Mouse (Mus musculus) heart, embryonic 11.5 days (tissue): Measurements from ENCODE around the gene Olfr1152. TPM values are rescaled to one million over a fixed set of nuclear protein-coding genes. Genes with fewer than 3 reads are reported as not detected.

Experiments
- ATAC-seq: fragments of 200-750 bp; cut with Nextera tagmentation; replicated peaks from 2 replicates; pipeline ENCODE4 v1.8.0; 2017; ENCODE audit warnings: moderate library complexity; ENCODE audit not compliant: insufficient number of reproducible peaks, low FRiP score, low TSS enrichment
- H3K27ac ChIP-seq: fragments of 300-500 bp; sonication (generic); 2 replicates; pipeline ENCODE4 v1.5.1; 2014; ENCODE audit warnings: mild to moderate bottlenecking, low read depth, low read length
- H3K27me3 ChIP-seq: fragments of 300-500 bp; sonication (generic); 2 replicates; pipeline ENCODE4 v1.6.1; 2014; ENCODE audit warnings: mild to moderate bottlenecking, low read length, mixed read lengths; ENCODE audit not compliant: control insufficient read depth, insufficient read depth
- H3K36me3 ChIP-seq: fragments of 300-500 bp; sonication (generic); 2 replicates; pipeline ENCODE4 v1.6.1; 2014; ENCODE audit warnings: mild to moderate bottlenecking, low read length, moderate library complexity, mixed read lengths; ENCODE audit not compliant: control insufficient read depth, insufficient read depth
- H3K4me1 ChIP-seq: fragments of 300-500 bp; sonication (generic); 2 replicates; pipeline ENCODE4 v1.6.1; 2014; ENCODE audit warnings: low read length; ENCODE audit not compliant: control insufficient read depth, insufficient read depth
- H3K4me2 ChIP-seq: fragments of 300-500 bp; sonication (generic); 2 replicates; pipeline ENCODE4 v1.6.1; 2014; ENCODE audit warnings: mild to moderate bottlenecking, moderate library complexity
- H3K4me3 ChIP-seq: fragments of 300-500 bp; sonication (generic); 2 replicates; pipeline ENCODE4 v1.5.1; 2014; ENCODE audit warnings: low read depth, low read length
- H3K9ac ChIP-seq: fragments of 300-500 bp; sonication (generic); 2 replicates; pipeline ENCODE4 v1.6.1; 2014; ENCODE audit warnings: mild to moderate bottlenecking, low read depth, low read length, moderate library complexity
- H3K9me3 ChIP-seq: fragments of 300-500 bp; sonication (generic); replicated peaks from 2 replicates; pipeline ENCODE4 v1.6.1; 2016; ENCODE audit warnings: low read length; ENCODE audit not compliant: control insufficient read depth
- WGBS: fragments of 180-500 bp; shearing (Covaris S2); extraction: QIAGEN DNeasy Blood & Tissue Kit; methylation state at CpG from one replicate; pipeline ENCODE4 v1.1.7; 2014; ENCODE audit not compliant: insufficient replicate concordance; 5-methylcytosine and 5-hydroxymethylcytosine counted together
- polyA plus RNA-seq: library from polyadenylated mRNA; unstranded; fragments of >200 nt; fragmentation: Nextera tagmentation; extraction: Ambion mirVana; gene quantifications from 2 replicates; pipeline ENCODE4 v1.2.1, GENCODE M21; 2014

The Olfr1152 gene
- not detected in 2 replicates for polyA plus RNA-seq

GRCm38 (mm10) chr2:87866192-87866591 is at the start of gene Olfr1152:
TSS of gene Olfr1152 (plus strand) at chr2:87866492.
- Histone ChIP-seq H3K9me3 (no peaks in the 10 kb centered on the region), H3K36me3 (no peaks in the 10 kb centered on the region), H3K9ac (no peak within 1 kb of the TSS), H3K4me2 (no peak within 1 kb of the TSS), H3K4me1 (no peaks in the 10 kb centered on the region), H3K4me3 (no peak within 1 kb of the TSS), H3K27me3 (no peaks in the 10 kb centered on the region), H3K27ac (no peak within 1 kb of the TSS)
- ATAC-seq: no peak

- no peak for ATAC-seq
- H3K9ac ChIP-seq: no peak within 1 kb of the TSS
Measured at GRCm38 (mm10) chr2:87830233-87830632, 36.1 kb upstream of the Olfr1152 start, which contains the start of gene Olfr1148. TSS of gene Olfr1148 (plus strand) at chr2:87830533.

GRCm38 (mm10) chr2:87843693-87844092 is 22.6 kb upstream of the Olfr1152 start, which contains the start of gene Olfr1150-ps1:
TSS of gene Olfr1150-ps1 (plus strand) at chr2:87843993.
- Histone ChIP-seq H3K27me3 (no peaks in the 10 kb centered on the region), H3K4me1 (no peaks in the 10 kb centered on the region), H3K36me3 (no peaks in the 10 kb centered on the region), H3K27ac (no peak within 1 kb of the TSS), H3K4me2 (no peak within 1 kb of the TSS), H3K4me3 (no peak within 1 kb of the TSS), H3K9ac (no peak within 1 kb of the TSS), H3K9me3 (no peaks in the 10 kb centered on the region)
- no peak for ATAC-seq
- 51% methylated on average over 1 of the region's 1 CpGs for WGBS

More at GRCm38 (mm10) chr2:87830233-87830632, 36.1 kb upstream of the Olfr1152 start, which contains the start of gene Olfr1148:
- no peaks in the 10 kb centered on the region for H3K36me3 ChIP-seq
- no peaks in the 10 kb centered on the region for H3K4me1 ChIP-seq
- 98% methylated on average over 1 of the region's 1 CpGs for WGBS
- no peaks in the 10 kb centered on the region for H3K9me3 ChIP-seq
- no peak within 1 kb of the TSS for H3K4me2 ChIP-seq
- H3K27me3 ChIP-seq: no peaks in the 10 kb centered on the region
- no peak within 1 kb of the TSS for H3K27ac ChIP-seq
- H3K4me3 ChIP-seq: no peak within 1 kb of the TSS

- 76% methylated on average over 1 of the region's 1 CpGs for WGBS
- H3K36me3 ChIP-seq: no peaks in the 10 kb centered on the region
Measured at GRCm38 (mm10) chr2:87855562-87855961, 10.7 kb upstream of the Olfr1152 start, which contains the start of gene Olfr1151. TSS of gene Olfr1151 (plus strand) at chr2:87855862.

GRCm38 (mm10) chr2:87894662-87895061 is 28.4 kb downstream of the Olfr1152 start, which contains the start of gene Olfr1153:
TSS of gene Olfr1153 (plus strand) at chr2:87894962.
- H3K4me1 ChIP-seq: no peaks in the 10 kb centered on the region
- H3K9me3 ChIP-seq: no peaks in the 10 kb centered on the region
- no peaks in the 10 kb centered on the region for H3K36me3 ChIP-seq
- 70% methylated on average over 1 of the region's 1 CpGs for WGBS
- H3K9ac ChIP-seq: no peak within 1 kb of the TSS
- H3K4me3 ChIP-seq: no peak within 1 kb of the TSS
- H3K27ac ChIP-seq: no peak within 1 kb of the TSS
- no peaks in the 10 kb centered on the region for H3K27me3 ChIP-seq
- H3K4me2 ChIP-seq: no peak within 1 kb of the TSS
- no peak for ATAC-seq

More at GRCm38 (mm10) chr2:87855562-87855961, 10.7 kb upstream of the Olfr1152 start, which contains the start of gene Olfr1151:
- no peak within 1 kb of the TSS for H3K9ac ChIP-seq
- no peak within 1 kb of the TSS for H3K27ac ChIP-seq
- no peak for ATAC-seq
- H3K9me3 ChIP-seq: no peaks in the 10 kb centered on the region
- H3K27me3 ChIP-seq: no peaks in the 10 kb centered on the region
- no peak within 1 kb of the TSS for H3K4me2 ChIP-seq
- no peak within 1 kb of the TSS for H3K4me3 ChIP-seq
- H3K4me1 ChIP-seq: no peaks in the 10 kb centered on the region

- H3K9me3 ChIP-seq: no peaks in the 10 kb centered on the region
- no peak within 1 kb of the TSS for H3K4me2 ChIP-seq
- H3K27ac ChIP-seq: no peak within 1 kb of the TSS
- 72% methylated on average over 1 of the region's 1 CpGs for WGBS
- no peaks in the 10 kb centered on the region for H3K27me3 ChIP-seq
- H3K9ac ChIP-seq: no peak within 1 kb of the TSS
- no peaks in the 10 kb centered on the region for H3K4me1 ChIP-seq
- no peaks in the 10 kb centered on the region for H3K36me3 ChIP-seq
- ATAC-seq: no peak
- no peak within 1 kb of the TSS for H3K4me3 ChIP-seq
Measured at GRCm38 (mm10) chr2:87905066-87905465, 38.8 kb downstream of the Olfr1152 start, which contains the start of gene Olfr1154. TSS of gene Olfr1154 (minus strand) at chr2:87905166.

Other genes with a start within 250 kb of the Olfr1152 start
- not detected in 2 replicates for gene Olfr1131, start 239.4 kb upstream of the Olfr1152 start, polyA plus RNA-seq
- gene Olfr1132, start 229.0 kb upstream of the Olfr1152 start, polyA plus RNA-seq: not detected in 2 replicates
- gene Olfr1133, start 219.1 kb upstream of the Olfr1152 start, polyA plus RNA-seq: not detected in 2 replicates
- not detected in 2 replicates for gene Olfr1134, start 208.0 kb upstream of the Olfr1152 start, polyA plus RNA-seq
- gene Olfr1135, start 192.8 kb upstream of the Olfr1152 start, polyA plus RNA-seq: not detected in 2 replicates
- not detected in 2 replicates for gene Olfr1136, start 172.5 kb upstream of the Olfr1152 start, polyA plus RNA-seq
- gene Olfr1137, start 153.3 kb upstream of the Olfr1152 start, polyA plus RNA-seq: not detected in 2 replicates
- not detected in 2 replicates for gene Olfr1138, start 126.5 kb upstream of the Olfr1152 start, polyA plus RNA-seq
- not detected in 2 replicates for gene Olfr1140, start 122.7 kb upstream of the Olfr1152 start, polyA plus RNA-seq
- gene Olfr1141, start 112.5 kb upstream of the Olfr1152 start, polyA plus RNA-seq: not detected in 2 replicates
- gene Olfr152, start 87.0 kb upstream of the Olfr1152 start, polyA plus RNA-seq: not detected in 2 replicates
- not detected in 2 replicates for gene Olfr1143, start 65.9 kb upstream of the Olfr1152 start, polyA plus RNA-seq
- gene Olfr1145, start 56.7 kb upstream of the Olfr1152 start, polyA plus RNA-seq: not detected in 2 replicates
- not detected in 2 replicates for gene Olfr1148, start 36.0 kb upstream of the Olfr1152 start, polyA plus RNA-seq
- not detected in 2 replicates for gene Olfr1150-ps1, start 22.5 kb upstream of the Olfr1152 start, polyA plus RNA-seq
- not detected in 2 replicates for gene Olfr1151, start 10.6 kb upstream of the Olfr1152 start, polyA plus RNA-seq
- gene Olfr1153, start 28.5 kb downstream of the Olfr1152 start, polyA plus RNA-seq: not detected in 2 replicates
- gene Olfr1154, start 38.7 kb downstream of the Olfr1152 start, polyA plus RNA-seq: not detected in 2 replicates
- gene Olfr1155, start 78.6 kb downstream of the Olfr1152 start, polyA plus RNA-seq: not detected in 2 replicates
- gene Olfr1156, start 86.6 kb downstream of the Olfr1152 start, polyA plus RNA-seq: not detected in 2 replicates
- not detected in 2 replicates for gene Olfr1157, start 101.8 kb downstream of the Olfr1152 start, polyA plus RNA-seq
- gene Olfr74, start 108.2 kb downstream of the Olfr1152 start, polyA plus RNA-seq: not detected in 2 replicates
- gene Olfr1158, start 123.6 kb downstream of the Olfr1152 start, polyA plus RNA-seq: not detected in 2 replicates
- gene Olfr1160, start 141.8 kb downstream of the Olfr1152 start, polyA plus RNA-seq: not detected in 2 replicates
- gene Olfr1161, start 156.3 kb downstream of the Olfr1152 start, polyA plus RNA-seq: not detected in 2 replicates
- gene Olfr73, start 171.2 kb downstream of the Olfr1152 start, polyA plus RNA-seq: not detected in 2 replicates
- not detected in 2 replicates for gene Olfr1162, start 184.6 kb downstream of the Olfr1152 start, polyA plus RNA-seq
- not detected in 2 replicates for gene Olfr1163, start 205.3 kb downstream of the Olfr1152 start, polyA plus RNA-seq
- gene Olfr1164, start 227.5 kb downstream of the Olfr1152 start, polyA plus RNA-seq: not detected in 2 replicates